Mouse (Mus musculus) urinary bladder, postnatal 0 days (tissue): ENCODE results near the gene Klk1b27. TPM values are rescaled to one million over a fixed set of nuclear protein-coding genes. Genes with fewer than 3 reads are reported as not detected.

ENCODE experiments used
- polyA plus RNA-seq: library from polyadenylated mRNA; unstranded; fragments of >200 nt; fragmentation: Nextera tagmentation; extraction: Ambion mirVana; gene quantifications from 2 replicates; pipeline ENCODE4 v1.2.1, GENCODE M21; 2015

Gene Klk1b27
- not detected in 2 replicates for polyA plus RNA-seq

GRCm38 (mm10) chr7:44051990-44052389, at the start of gene Klk1b27:
Gene Klk1b27, plus strand, starts transcription at chr7:44052290.

GRCm38 (mm10) chr7:44011868-44012267, 40.2 kb upstream of the Klk1b27 start, which contains the start of gene Klk1b26:
Gene Klk1b26, plus strand, starts transcription at chr7:44012168.

GRCm38 (mm10) chr7:44102028-44102427, 49.9 kb downstream of the Klk1b27 start, which contains the start of gene Klk1b21:
Gene Klk1b21, plus strand, starts transcription at chr7:44102328.

Other genes with a start within 250 kb of the Klk1b27 start
- gene Klk7, start 241.0 kb upstream of the Klk1b27 start, polyA plus RNA-seq = not detected in 2 replicates
- gene Klk6, start 227.8 kb upstream of the Klk1b27 start, polyA plus RNA-seq = 0.40 and 0.65 TPM in 2 replicates
- gene Klk5, start 210.3 kb upstream of the Klk1b27 start, polyA plus RNA-seq = not detected in 2 replicates
- gene Klk4, start 171.1 kb upstream of the Klk1b27 start, polyA plus RNA-seq = not detected in 2 replicates
- not detected in 2 replicates for gene Klk15, start 118.5 kb upstream of the Klk1b27 start, polyA plus RNA-seq
- not detected in 2 replicates for gene Klk1b8, start 101.6 kb upstream of the Klk1b27 start, polyA plus RNA-seq
- not detected in 2 replicates for gene Klk1b1, start 85.5 kb upstream of the Klk1b27 start, polyA plus RNA-seq
- gene Klk1b9, start 76.2 kb upstream of the Klk1b27 start, polyA plus RNA-seq = not detected in 2 replicates
- gene Klk1b11, start 56.4 kb upstream of the Klk1b27 start, polyA plus RNA-seq = not detected in 2 replicates
- gene Klk1b26, start 40.1 kb upstream of the Klk1b27 start, polyA plus RNA-seq = not detected in 2 replicates
- gene Klk1b21, start 50.0 kb downstream of the Klk1b27 start, polyA plus RNA-seq = not detected in 2 replicates
- not detected in 2 replicates for gene Klk1b22, start 60.4 kb downstream of the Klk1b27 start, polyA plus RNA-seq
- not detected in 2 replicates for gene Klk1b16, start 84.5 kb downstream of the Klk1b27 start, polyA plus RNA-seq
- not detected in 2 replicates for gene Klk1b24, start 135.9 kb downstream of the Klk1b27 start, polyA plus RNA-seq
- not detected in 2 replicates for gene Klk1b3, start 145.9 kb downstream of the Klk1b27 start, polyA plus RNA-seq
- not detected in 2 replicates for gene Klk1b4, start 155.1 kb downstream of the Klk1b27 start, polyA plus RNA-seq
- gene Klk1b5, start 163.7 kb downstream of the Klk1b27 start, polyA plus RNA-seq = not detected in 2 replicates
- gene Klk1, start 173.1 kb downstream of the Klk1b27 start, polyA plus RNA-seq = not detected in 2 replicates
- not detected in 2 replicates for gene Gm36864, start 183.9 kb downstream of the Klk1b27 start, polyA plus RNA-seq
- 0.71 and 1.4 TPM in 2 replicates for gene 1700028J19Rik, start 194.4 kb downstream of the Klk1b27 start, polyA plus RNA-seq
- 55.7 and 58.6 TPM in 2 replicates for gene 2410002F23Rik, start 194.4 kb downstream of the Klk1b27 start, polyA plus RNA-seq
- gene Acp4, start 205.1 kb downstream of the Klk1b27 start, polyA plus RNA-seq = not detected in 2 replicates
- not detected in 2 replicates for gene Gm15517, start 209.2 kb downstream of the Klk1b27 start, polyA plus RNA-seq